Mouse (Mus musculus) E14TG2a.4 (cell line): ENCODE data around the gene Abhd16b.

Source experiments
- CTCF ChIP-seq: conservative IDR thresholded peaks from 2 replicates; pipeline ENCODE4 v1.5.1; 2014; ENCODE audit warnings: low read length
- POU5F1 ChIP-seq: IDR thresholded peaks from 2 replicates; pipeline ENCODE4 v1.6.1; 2014; ENCODE audit warnings: low read length, borderline replicate concordance

DNA sequence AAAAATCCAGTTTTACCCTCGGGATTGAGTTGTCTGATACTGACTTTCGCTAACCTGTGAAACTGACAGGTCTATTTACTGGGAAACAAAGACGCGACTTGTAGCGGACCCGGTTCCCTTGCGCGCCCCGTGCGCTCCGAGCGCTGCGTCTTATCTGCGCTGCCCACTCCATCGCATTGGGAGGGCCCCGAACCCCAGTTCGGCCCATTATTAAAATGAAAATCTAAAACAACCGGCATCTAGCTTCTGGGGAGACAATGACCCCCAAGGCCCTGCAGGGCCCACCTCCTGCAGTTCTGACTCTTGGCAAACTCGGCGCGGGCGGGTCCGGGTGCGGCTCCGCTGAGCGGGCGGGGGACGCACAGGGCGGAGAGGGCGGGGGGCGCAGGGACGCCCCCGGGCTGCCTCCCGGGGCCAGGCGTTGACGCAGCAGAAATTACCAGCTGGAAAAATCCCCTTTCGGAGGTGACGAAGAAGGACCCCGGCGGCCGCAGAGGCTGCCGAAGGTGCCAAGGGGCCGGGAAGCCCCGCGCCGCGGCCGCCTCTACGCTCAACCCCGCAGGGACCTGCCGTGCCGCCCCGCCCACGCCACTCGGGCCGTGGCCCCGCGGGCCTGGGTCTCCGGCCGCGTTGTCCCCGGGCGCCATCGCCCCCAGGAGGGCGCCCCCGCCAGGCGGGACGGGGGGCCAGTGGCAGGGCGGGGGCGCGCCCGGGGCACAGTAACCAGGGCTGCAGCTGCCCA, 34.4 kb upstream of the Abhd16b start:
- TF ChIP-seq CTCF (no peak), POU5F1 (no peak)
